Mouse (Mus musculus): ENCODE data around the gene Csf2ra. TPM values are rescaled to one million over a fixed set of nuclear protein-coding genes. Genes with fewer than 3 reads are reported as not detected.
"Not testable (repeated sequence)": the region's sequence is repeated elsewhere in the genome, so short reads cannot be mapped to it uniquely, and the experiment has no call there.

Gene Csf2ra
- polyA plus RNA-seq (2015; fragmentation: Nextera tagmentation; extraction: Ambion mirVana) = 32.4 and 44.3 TPM in 2 replicates

DNA sequence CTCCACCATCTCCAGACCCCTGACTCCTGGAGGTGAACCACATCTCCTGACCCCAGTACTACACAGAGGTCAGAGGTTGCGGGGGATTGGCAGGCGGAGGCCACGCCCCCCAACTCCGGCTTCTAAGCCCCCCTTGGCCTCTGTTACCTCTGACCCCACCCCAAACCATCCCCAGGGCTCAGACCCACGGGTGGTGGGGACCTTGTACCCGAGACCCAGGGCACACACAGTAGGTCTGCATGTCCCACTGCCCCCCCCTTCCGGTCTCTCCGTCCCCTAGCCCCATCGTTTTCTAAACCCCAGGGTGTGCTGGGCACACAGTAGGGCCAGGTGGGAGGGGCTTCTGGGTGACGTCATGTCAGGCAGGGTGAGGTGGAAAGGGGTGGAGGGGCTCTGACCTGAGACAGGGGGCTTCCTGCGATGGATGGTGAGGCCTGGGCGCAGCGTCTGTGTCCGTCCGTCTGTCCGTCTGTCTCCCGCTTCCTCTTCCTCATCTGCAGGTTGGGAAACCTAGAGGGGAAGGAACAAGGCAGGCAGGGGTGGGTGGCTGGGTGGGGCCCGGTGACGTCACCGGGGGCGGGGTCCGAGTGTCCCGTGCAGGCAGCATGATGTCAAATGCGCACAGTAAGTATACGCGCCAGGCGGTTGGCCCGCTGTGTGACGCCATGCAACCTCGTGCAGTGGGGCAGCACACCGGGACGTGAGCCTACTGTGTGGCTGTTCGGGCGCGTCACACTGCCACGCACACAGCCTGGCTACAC lies at the start of gene Csf2ra:
Gene Csf2ra (minus strand): TSS at position 489 of the 761 bp plus-strand sequence.
- no peak for ATAC-seq (replicated peaks; ENCODE audit: insufficient number of reproducible peaks, insufficient read depth, low FRiP score, low read depth)
- H3K27me3 ChIP-seq = no peaks in the 10 kb centered on the region
- no peaks in the 10 kb centered on the region for H3K36me3 ChIP-seq
- H3K27ac ChIP-seq = peak within 1 kb of the TSS; percentile 88
- H3K9me3 ChIP-seq (replicated peaks) = 0 out of 2 replicates have a peak, but pooled peaks cover 5% of the 10 kb centered on the region
- H3K4me1 ChIP-seq (replicated peaks) = peaks cover 11% of the 10 kb centered on the region
- H3K4me3 ChIP-seq = peak within 1 kb of the TSS; percentile 65
- peak within 1 kb of the TSS; percentile 76 for H3K4me2 ChIP-seq
- H3K9ac ChIP-seq = peak within 1 kb of the TSS; percentile 46
- 48% methylated on average over 36 of the region's 36 CpGs for WGBS

DNA sequence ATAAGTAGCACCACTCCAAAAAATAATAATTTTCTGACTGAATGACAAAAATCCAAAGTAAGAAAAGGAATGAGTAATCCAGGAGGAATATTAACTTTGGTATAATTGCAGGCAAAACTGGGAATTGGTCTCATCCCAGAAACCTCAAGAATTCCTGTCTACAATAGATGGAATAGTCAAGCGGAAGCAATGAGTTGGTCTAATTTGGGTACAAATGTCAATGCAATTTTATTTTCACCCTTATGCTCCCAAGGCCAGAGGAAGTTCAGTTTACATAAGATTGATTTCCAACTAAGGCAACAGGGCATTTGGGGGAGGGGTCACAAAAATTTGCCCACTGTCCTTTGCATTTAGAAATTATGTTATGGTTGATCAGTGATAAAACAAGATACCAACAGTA lies 47.2 kb upstream of the Csf2ra start:
- ATAC-seq (replicated peaks; ENCODE audit: insufficient number of reproducible peaks, insufficient read depth, low FRiP score, low read depth) = no peak
- WGBS = 89% methylated on average over 1 of the region's 1 CpGs

DNA sequence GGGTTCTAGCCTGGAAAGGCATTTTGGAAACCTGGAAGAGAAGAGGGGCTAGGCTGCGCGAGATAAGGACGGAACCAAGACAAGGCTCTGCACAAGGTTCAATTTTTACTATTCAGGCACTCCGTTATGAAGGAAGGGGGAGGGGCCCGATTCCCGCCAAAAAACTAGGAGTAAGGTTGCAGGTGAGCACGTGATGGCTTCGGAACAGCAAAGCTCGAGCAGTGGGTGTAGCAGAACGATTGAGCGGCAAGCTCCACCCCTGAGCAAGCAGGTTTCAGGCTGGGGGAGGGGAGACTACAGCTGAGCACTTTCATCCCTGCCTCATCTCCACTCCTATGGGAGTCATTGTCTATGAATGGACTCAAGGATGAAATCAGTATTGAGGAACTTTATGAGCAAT lies 40.9 kb upstream of the Csf2ra start:
- not testable (repeated sequence) for H3K36me3 ChIP-seq; H3K4me2 ChIP-seq; ATAC-seq (replicated peaks; ENCODE audit: insufficient number of reproducible peaks, insufficient read depth, low FRiP score, low read depth); H3K27ac ChIP-seq; H3K9me3 ChIP-seq (replicated peaks); H3K4me1 ChIP-seq (replicated peaks); H3K9ac ChIP-seq; H3K4me3 ChIP-seq; H3K27me3 ChIP-seq
- WGBS = 34% methylated on average over 11 of the region's 11 CpGs

More for the DNA sequence above, 47.2 kb upstream of the Csf2ra start:
- Histone ChIP-seq H3K27ac (no peak overlapping the region), H3K9ac (no peak overlapping the region), H3K36me3 (no peaks in the 10 kb centered on the region), H3K4me3 (no peak overlapping the region), H3K9me3 (replicated peaks) (no peaks in the 10 kb centered on the region), H3K4me1 (replicated peaks) (no peaks in the 10 kb centered on the region), H3K4me2 (no peak overlapping the region), H3K27me3 (no peaks in the 10 kb centered on the region)

DNA sequence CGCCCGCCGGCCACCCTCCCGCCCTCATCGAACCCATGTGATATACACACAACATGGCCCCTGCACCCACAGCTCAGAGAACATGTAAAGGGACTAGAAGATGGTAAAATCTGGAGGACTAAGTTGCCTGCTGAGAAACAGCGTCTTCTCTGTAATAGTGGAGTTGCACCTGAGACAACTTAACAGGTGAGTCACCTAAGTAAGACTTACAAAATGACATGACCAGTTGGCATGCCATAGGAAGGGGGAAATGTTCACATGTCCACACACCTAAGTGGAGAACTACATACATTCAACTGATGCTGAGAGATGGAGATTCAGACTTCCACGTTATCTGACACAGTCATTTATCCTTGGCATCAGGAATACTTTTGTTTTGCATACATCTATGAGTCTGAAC lies 38.9 kb upstream of the Csf2ra start:
- no peaks in the 10 kb centered on the region for H3K36me3 ChIP-seq
- no peak overlapping the region for H3K9ac ChIP-seq
- no peaks in the 10 kb centered on the region for H3K27me3 ChIP-seq
- 22% methylated on average over 7 of the region's 7 CpGs for WGBS
- no peaks in the 10 kb centered on the region for H3K9me3 ChIP-seq (replicated peaks)
- H3K4me1 ChIP-seq (replicated peaks) = no peaks in the 10 kb centered on the region; the same call in 1 of the 2 replicates
- H3K4me3 ChIP-seq = no peak overlapping the region
- ATAC-seq (replicated peaks; ENCODE audit: insufficient number of reproducible peaks, insufficient read depth, low FRiP score, low read depth) = no peak
- no peak overlapping the region for H3K27ac ChIP-seq
- H3K4me2 ChIP-seq = no peak overlapping the region

DNA sequence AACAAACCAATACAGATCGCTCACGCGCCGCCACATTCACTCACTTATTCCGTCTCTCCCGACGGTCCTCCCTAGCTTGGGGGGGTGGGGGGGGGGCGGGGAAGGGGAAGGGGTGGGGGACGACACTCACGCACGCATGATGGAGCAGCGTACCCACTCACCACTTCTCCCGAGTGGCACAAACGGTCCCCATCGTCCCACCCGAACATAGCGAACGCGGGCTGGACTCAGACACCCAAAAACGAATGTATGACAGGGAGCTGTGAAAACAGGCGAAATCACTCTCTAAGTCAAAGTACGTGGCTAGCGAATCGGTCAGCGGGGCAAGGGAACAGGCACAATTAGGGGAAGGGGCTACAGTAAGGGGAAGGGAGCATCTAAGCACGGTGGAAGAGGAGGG lies 38.4 kb upstream of the Csf2ra start:
- ATAC-seq (replicated peaks; ENCODE audit: insufficient number of reproducible peaks, insufficient read depth, low FRiP score, low read depth) = no peak
- Histone ChIP-seq H3K27ac (no peak overlapping the region), H3K9ac (no peak overlapping the region), H3K4me1 (replicated peaks) (no peaks in the 10 kb centered on the region; the same call in 1 of the 2 replicates), H3K4me2 (no peak overlapping the region), H3K9me3 (replicated peaks) (no peaks in the 10 kb centered on the region), H3K27me3 (no peaks in the 10 kb centered on the region), H3K4me3 (no peak overlapping the region), H3K36me3 (no peaks in the 10 kb centered on the region)
- 3% methylated on average over 26 of the region's 26 CpGs for WGBS

DNA sequence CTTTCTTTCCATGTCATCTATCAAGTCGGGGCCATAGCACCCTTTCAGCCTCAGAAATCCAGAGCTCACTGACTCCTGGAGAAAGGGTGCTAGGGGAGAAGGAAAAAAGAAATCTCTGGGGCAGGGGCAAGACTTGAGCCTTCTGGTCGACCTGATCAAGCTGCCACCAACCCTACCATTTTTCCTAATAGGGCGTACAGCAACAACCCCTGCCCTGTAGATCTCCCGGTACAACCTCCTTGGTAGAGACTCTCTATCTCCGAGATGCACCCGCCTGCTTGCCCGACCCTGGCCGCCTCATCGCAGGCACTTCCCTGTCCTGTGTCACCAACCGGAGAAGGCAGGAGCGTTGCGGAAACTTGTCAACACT lies 38.0 kb upstream of the Csf2ra start:
- no peak overlapping the region for H3K27ac ChIP-seq
- H3K9ac ChIP-seq = no peak overlapping the region
- no peak overlapping the region for H3K4me3 ChIP-seq
- ATAC-seq (replicated peaks; ENCODE audit: insufficient number of reproducible peaks, insufficient read depth, low FRiP score, low read depth) = no peak
- 1% methylated on average over 12 of the region's 12 CpGs for WGBS
- no peaks in the 10 kb centered on the region for H3K27me3 ChIP-seq
- H3K36me3 ChIP-seq = no peaks in the 10 kb centered on the region
- H3K9me3 ChIP-seq (replicated peaks) = no peaks in the 10 kb centered on the region
- H3K4me2 ChIP-seq = no peak overlapping the region
- H3K4me1 ChIP-seq (replicated peaks) = no peaks in the 10 kb centered on the region; the same call in 1 of the 2 replicates

DNA sequence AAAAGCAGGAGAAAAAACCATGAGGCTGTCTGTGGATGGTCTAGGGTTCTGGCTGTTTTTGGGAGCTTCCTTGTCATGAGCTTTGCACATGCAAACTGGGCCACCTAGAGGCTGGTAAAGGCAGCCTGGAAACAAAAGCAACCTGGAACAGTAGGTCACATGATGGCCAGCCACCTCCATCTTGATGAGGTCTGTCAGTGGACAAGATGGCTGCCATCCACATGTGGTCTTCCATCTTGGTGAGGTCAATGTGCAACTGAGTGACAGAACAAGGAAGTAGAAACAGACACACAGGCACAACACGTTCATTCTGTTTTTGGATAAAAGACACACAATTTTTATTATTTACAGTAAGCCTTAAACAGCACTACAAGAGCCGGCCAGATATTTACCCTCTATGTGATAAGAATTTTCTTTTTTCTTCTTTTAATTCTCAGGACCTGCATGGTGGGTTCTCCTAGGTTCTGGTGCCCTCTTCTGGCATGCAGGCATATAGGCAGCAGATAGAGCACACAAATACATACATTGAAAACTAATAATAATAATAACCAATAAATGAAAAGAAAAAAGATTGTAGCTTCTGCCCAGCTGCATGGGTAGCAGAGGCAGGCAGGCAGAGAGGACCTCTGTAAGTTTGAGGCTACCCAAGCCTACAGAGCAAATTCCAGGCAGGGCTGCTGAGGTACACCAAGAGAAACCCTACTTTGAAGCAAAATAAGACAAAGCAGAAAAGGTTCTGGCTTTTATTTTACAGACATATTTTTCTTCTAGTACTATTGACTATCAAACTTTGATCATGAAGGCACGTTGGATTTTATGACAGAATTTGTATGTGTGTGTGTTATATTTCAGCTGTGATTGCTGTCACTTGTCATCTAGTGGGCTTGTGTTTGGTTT lies 37.4 kb upstream of the Csf2ra start:
- no peak overlapping the region for H3K9ac ChIP-seq
- H3K4me1 ChIP-seq (replicated peaks) = no peaks in the 10 kb centered on the region; the same call in 1 of the 2 replicates
- 0 out of 2 replicates have a peak overlapping the region, but pooled peaks have one; percentile 18 for H3K4me3 ChIP-seq
- ATAC-seq (replicated peaks; ENCODE audit: insufficient number of reproducible peaks, insufficient read depth, low FRiP score, low read depth) = 0 out of 2 replicates have a peak, but pooled peaks have one; percentile 7
- no peak overlapping the region for H3K4me2 ChIP-seq
- WGBS = 14% methylated on average over 3 of the region's 3 CpGs
- H3K9me3 ChIP-seq (replicated peaks) = no peaks in the 10 kb centered on the region
- no peaks in the 10 kb centered on the region for H3K36me3 ChIP-seq
- no peaks in the 10 kb centered on the region for H3K27me3 ChIP-seq
- no peak overlapping the region for H3K27ac ChIP-seq

DNA sequence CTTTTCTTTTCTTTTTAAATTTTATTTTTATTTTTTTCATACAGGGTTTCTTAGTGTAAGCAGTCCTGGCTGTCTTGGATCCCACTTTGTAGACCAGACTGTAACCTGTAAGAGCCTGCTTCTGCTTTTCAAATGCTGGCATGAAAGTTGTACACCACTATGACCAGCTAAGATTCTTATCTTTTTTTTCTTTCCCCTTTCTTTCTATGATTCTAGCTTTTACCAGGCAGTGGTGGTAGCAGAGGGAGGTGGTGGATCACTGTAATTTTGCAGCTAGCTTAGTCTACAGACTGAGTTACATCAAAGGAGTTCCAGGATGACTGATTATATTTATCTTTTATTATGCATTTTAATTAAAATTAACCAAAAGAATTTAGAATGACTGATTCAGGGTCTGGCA lies 36.7 kb upstream of the Csf2ra start:
- no peak for ATAC-seq (replicated peaks; ENCODE audit: insufficient number of reproducible peaks, insufficient read depth, low FRiP score, low read depth)
- H3K27me3 ChIP-seq = no peaks in the 10 kb centered on the region
- no peak overlapping the region for H3K4me3 ChIP-seq
- no peaks in the 10 kb centered on the region for H3K9me3 ChIP-seq (replicated peaks)
- H3K4me1 ChIP-seq (replicated peaks) = no peaks in the 10 kb centered on the region; the same call in 1 of the 2 replicates
- H3K4me2 ChIP-seq = no peak overlapping the region
- H3K36me3 ChIP-seq = no peaks in the 10 kb centered on the region
- H3K27ac ChIP-seq = no peak overlapping the region
- H3K9ac ChIP-seq = no peak overlapping the region

DNA sequence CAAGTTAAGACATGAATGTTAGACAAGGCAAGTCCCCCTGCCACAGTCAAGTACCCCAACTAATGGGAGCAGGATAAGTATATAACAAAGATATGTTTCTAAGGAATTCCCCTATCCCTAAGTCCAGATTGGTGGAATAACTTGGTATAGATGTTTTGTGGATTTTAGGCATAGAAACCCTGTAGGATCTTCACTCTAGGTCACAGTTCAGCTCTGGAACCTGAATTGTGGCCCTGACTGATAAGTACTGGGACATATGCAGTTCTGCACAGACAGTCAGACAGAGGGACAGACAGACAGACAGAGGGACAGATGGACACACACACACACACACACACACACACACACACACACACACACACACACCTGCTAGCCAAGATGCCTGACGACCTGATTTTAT lies 36.0 kb upstream of the Csf2ra start:
- no peak for ATAC-seq (replicated peaks; ENCODE audit: insufficient number of reproducible peaks, insufficient read depth, low FRiP score, low read depth)
- Histone ChIP-seq H3K4me2 (no peak overlapping the region), H3K27me3 (no peaks in the 10 kb centered on the region), H3K9ac (no peak overlapping the region), H3K4me1 (replicated peaks) (no peaks in the 10 kb centered on the region; the same call in 1 of the 2 replicates), H3K27ac (no peak overlapping the region), H3K4me3 (no peak overlapping the region), H3K9me3 (replicated peaks) (no peaks in the 10 kb centered on the region), H3K36me3 (no peaks in the 10 kb centered on the region)
- 83% methylated on average over 1 of the region's 1 CpGs for WGBS

DNA sequence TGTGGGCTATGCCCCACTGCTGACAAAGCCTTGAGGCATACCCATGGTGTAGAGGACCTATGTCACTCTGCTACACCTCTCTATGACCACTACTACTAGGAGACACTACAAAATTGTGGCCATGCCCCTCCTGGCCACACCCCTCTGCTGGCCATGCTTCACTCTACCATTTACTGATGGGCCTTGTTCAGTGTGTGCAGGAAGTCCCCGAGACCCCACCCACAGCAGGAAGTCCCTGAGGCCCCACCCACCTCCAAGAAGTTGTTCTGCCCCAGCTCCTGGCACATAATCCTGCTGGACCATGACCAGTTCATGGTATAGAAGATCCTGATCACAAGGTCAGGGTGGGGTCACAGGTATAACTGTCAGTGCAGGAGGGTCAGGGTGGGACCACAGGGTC lies 33.0 kb upstream of the Csf2ra start:
- no peaks in the 10 kb centered on the region for H3K27me3 ChIP-seq
- H3K4me2 ChIP-seq = no peak overlapping the region
- WGBS = 73% methylated on average over 1 of the region's 1 CpGs
- H3K4me3 ChIP-seq = no peak overlapping the region
- no peak overlapping the region for H3K27ac ChIP-seq
- H3K36me3 ChIP-seq = no peaks in the 10 kb centered on the region
- ATAC-seq (replicated peaks; ENCODE audit: insufficient number of reproducible peaks, insufficient read depth, low FRiP score, low read depth) = no peak
- no peaks in the 10 kb centered on the region for H3K9me3 ChIP-seq (replicated peaks)
- no peak overlapping the region for H3K9ac ChIP-seq
- H3K4me1 ChIP-seq (replicated peaks) = no peaks in the 10 kb centered on the region; the same call in 1 of the 2 replicates

DNA sequence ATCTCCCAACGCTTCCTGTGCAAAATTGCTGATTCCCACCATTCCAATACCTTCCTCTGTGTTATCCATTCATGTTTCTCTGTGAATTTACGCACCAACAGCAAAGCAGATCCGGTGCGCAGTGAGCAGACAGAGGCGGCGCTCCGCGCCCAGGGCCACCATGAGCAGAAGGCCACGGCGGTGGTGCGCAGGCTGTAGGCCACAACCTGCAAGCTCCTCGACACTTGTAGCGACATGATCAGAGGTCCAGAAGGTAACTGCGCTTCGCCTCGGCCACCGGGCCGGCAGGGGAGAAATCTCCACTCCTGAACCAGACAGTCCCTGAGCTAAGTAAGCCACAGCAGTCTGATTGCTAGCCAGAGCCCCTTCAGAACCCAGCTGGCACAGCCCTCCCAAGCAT lies 29.5 kb upstream of the Csf2ra start:
- H3K4me2 ChIP-seq = no peak overlapping the region
- WGBS = 87% methylated on average over 18 of the region's 18 CpGs
- no peak overlapping the region for H3K9ac ChIP-seq
- H3K36me3 ChIP-seq = no peaks in the 10 kb centered on the region
- H3K27ac ChIP-seq = no peak overlapping the region
- ATAC-seq (replicated peaks; ENCODE audit: insufficient number of reproducible peaks, insufficient read depth, low FRiP score, low read depth) = no peak
- no peak overlapping the region for H3K4me3 ChIP-seq
- no peaks in the 10 kb centered on the region for H3K27me3 ChIP-seq
- no peaks in the 10 kb centered on the region for H3K4me1 ChIP-seq (replicated peaks)
- no peaks in the 10 kb centered on the region for H3K9me3 ChIP-seq (replicated peaks)

All from heart, embryonic 15.5 days (tissue).